ENCODE assay signal across 9 mouse cellular contexts in genomic region chr11:51644217-51644616, GRCm38 (mm10). TPM values are rescaled to one million over a fixed set of nuclear protein-coding genes. Genes with fewer than 3 reads are reported as not detected.
A peak's percentile ranks its signal among the peaks of the same experiment; 100 is the strongest.
DNase-seq lines count a peak whose midpoint lies in the region; ATAC-seq and TF ChIP-seq lines count a peak whose summit lies in the region.
"Had no signal": no experiment of that assay in that cellular context is flagged by ENCODE, and none has a peak within 500 bp of the region (broad histone marks: within the 10 kb centered on the region; RNA-seq: fewer than 3 reads in every experiment).

No protein-coding gene starts in this region.

- H3K4me3 ChIP-seq in liver, embryonic 15.5 days (replicated peaks), result no peak overlapping the region
- H3K4me3 ChIP-seq in liver, embryonic 12.5 days, result no peak overlapping the region
- H3K4me3 ChIP-seq in bone marrow macrophage, adult 2 months (ENCODE audit: insufficient read depth, low read length), result peak overlapping the region; percentile 23
- no peak overlapping the region for H3K4me3 ChIP-seq in limb, embryonic 13.5 days
- no peak overlapping the region for H3K4me3 ChIP-seq in kidney, adult 2 months (ENCODE audit: insufficient read depth, low read depth, low read length)
- H3K4me3 ChIP-seq: neural tube, embryonic 13.5 days had no signal

- H3K4me1 ChIP-seq in liver, embryonic 15.5 days (replicated peaks), result peaks cover 20% of the 10 kb centered on the region
- peaks cover 32% of the 10 kb centered on the region for H3K4me1 ChIP-seq in liver, embryonic 12.5 days
- peaks cover 17% of the 10 kb centered on the region for H3K4me1 ChIP-seq in bone marrow macrophage, adult 2 months (ENCODE audit: control insufficient read depth, insufficient read depth, low read length)
- H3K4me1 ChIP-seq in limb, embryonic 13.5 days, result peaks cover 30% of the 10 kb centered on the region
- H3K4me1 ChIP-seq in kidney, adult 2 months (ENCODE audit: control insufficient read depth, insufficient read depth, low read length), result peaks cover 15% of the 10 kb centered on the region; the same call in 1 of the 2 replicates

- TF ChIP-seq CTCF in bone marrow macrophage, adult 2 months (IDR thresholded peaks at IDR 0.05; ENCODE audit: low read depth, low read length), result no peak
- TF ChIP-seq CTCF in kidney, adult 2 months (conservative IDR thresholded peaks at IDR 0.05; ENCODE audit: insufficient read depth, insufficient read length, low read depth, low read length), result no peak

- H3K27me3 ChIP-seq in liver, embryonic 15.5 days, result peaks cover 47% of the 10 kb centered on the region
- peaks cover 40% of the 10 kb centered on the region for H3K27me3 ChIP-seq in liver, embryonic 12.5 days (replicated peaks)
- no peaks in the 10 kb centered on the region for H3K27me3 ChIP-seq in limb, embryonic 13.5 days
- H3K27me3 ChIP-seq in kidney, adult 2 months (replicated peaks; ENCODE audit: control insufficient read depth, insufficient read depth, low read length), result no peaks in the 10 kb centered on the region

- WGBS in liver, embryonic 15.5 days (ENCODE audit: insufficient replicate concordance), result 25% methylated on average over 16 of the region's 16 CpGs
- 40% methylated on average over 16 of the region's 16 CpGs for WGBS in liver, embryonic 12.5 days (ENCODE audit: insufficient replicate concordance)
- WGBS in limb, embryonic 13.5 days, result 69% methylated on average over 16 of the region's 16 CpGs
- WGBS in kidney, adult 2 months, result 87% methylated on average over 16 of the region's 16 CpGs

- peak; percentile 94 for DNase-seq in thymus, postnatal 0 days (ENCODE audit: low spot score)
- no peak for DNase-seq in layer of hippocampus, postnatal 10 days (ENCODE audit: low spot score in 2 of 2)
- DNase-seq in kidney, adult 2 months, result no peak
- DNase-seq: kidney, adult 9 months had no signal

- no peak for TF ChIP-seq POLR2A in bone marrow macrophage, adult 2 months (IDR thresholded peaks at IDR 0.05; ENCODE audit: borderline replicate concordance, low read depth, low read length)
- no peak for TF ChIP-seq POLR2A in kidney, adult 2 months (IDR thresholded peaks at IDR 0.05; ENCODE audit: low read depth, low read length)

- H3K36me3 ChIP-seq in liver, embryonic 15.5 days (replicated peaks), result no peaks in the 10 kb centered on the region
- peaks cover 2% of the 10 kb centered on the region; the same call in 1 of the 2 replicates for H3K36me3 ChIP-seq in liver, embryonic 12.5 days
- H3K36me3 ChIP-seq in limb, embryonic 13.5 days, result peaks cover 40% of the 10 kb centered on the region
- H3K36me3 ChIP-seq in kidney, adult 2 months (ENCODE audit: control insufficient read depth, insufficient read depth, low read length), result no peaks in the 10 kb centered on the region

- no peak overlapping the region for H3K9ac ChIP-seq in liver, embryonic 15.5 days
- no peak overlapping the region for H3K9ac ChIP-seq in liver, embryonic 12.5 days
- 0 out of 2 replicates have a peak overlapping the region, but pooled peaks have one; percentile 43 for H3K9ac ChIP-seq in limb, embryonic 13.5 days
- H3K9ac ChIP-seq: neural tube, embryonic 13.5 days had no signal

- H3K4me2 ChIP-seq in liver, embryonic 15.5 days, result peak overlapping the region; percentile 10; the same call in 1 of the 2 replicates
- H3K4me2 ChIP-seq in liver, embryonic 12.5 days, result no peak overlapping the region
- peak overlapping the region; percentile 23; the same call in 1 of the 2 replicates for H3K4me2 ChIP-seq in limb, embryonic 13.5 days (replicated peaks)
- H3K4me2 ChIP-seq: neural tube, embryonic 13.5 days had no signal

- H3K27ac ChIP-seq in liver, embryonic 15.5 days (replicated peaks), result 0 out of 2 replicates have a peak overlapping the region, but pooled peaks have one; percentile 19
- H3K27ac ChIP-seq in liver, embryonic 12.5 days, result no peak overlapping the region
- H3K27ac ChIP-seq in bone marrow macrophage, adult 2 months (ENCODE audit: insufficient read depth, low read depth, low read length), result peak overlapping the region; percentile 67
- H3K27ac ChIP-seq in limb, embryonic 13.5 days, result 0 out of 2 replicates have a peak overlapping the region, but pooled peaks have one; percentile 3
- no peak overlapping the region for H3K27ac ChIP-seq in kidney, adult 2 months (ENCODE audit: insufficient read depth, low read depth, low read length)
- H3K27ac ChIP-seq: neural tube, embryonic 13.5 days had no signal

- ATAC-seq in liver, embryonic 15.5 days (ENCODE audit: insufficient read depth), result no peak
- ATAC-seq in liver, embryonic 12.5 days, result no peak
- ATAC-seq in limb, embryonic 13.5 days (ENCODE audit: low FRiP score, low read depth), result no peak

- H3K9me3 ChIP-seq in liver, embryonic 15.5 days (replicated peaks), result no peaks in the 10 kb centered on the region
- no peaks in the 10 kb centered on the region for H3K9me3 ChIP-seq in liver, embryonic 12.5 days (replicated peaks)
- H3K9me3 ChIP-seq in limb, embryonic 13.5 days, result no peaks in the 10 kb centered on the region
- H3K9me3 ChIP-seq: neural tube, embryonic 13.5 days had no signal

RNA-seq across cellular contexts. Expression of gene N4bp3, which starts 6.4 kb away (rescaled TPM):
- polyA plus RNA-seq in liver, embryonic 15.5 days (2015; fragmentation: Nextera tagmentation; extraction: Ambion mirVana), result 2.9 TPM in 2 replicates
- 4.9 and 5.3 TPM in 2 replicates for polyA plus RNA-seq in liver, embryonic 12.5 days (2016; fragmentation: Nextera tagmentation; extraction: Ambion mirVana)
- 8.7 and 9.8 TPM in 2 replicates for polyA plus RNA-seq in bone marrow macrophage, adult 2 months (2012; ENCODE audit: insufficient read depth, insufficient read length, missing spikeins)
- polyA plus RNA-seq in limb, embryonic 13.5 days (2015; fragmentation: Nextera tagmentation; extraction: Ambion mirVana), result 31.1 and 32.4 TPM in 2 replicates
- polyA plus RNA-seq in thymus, postnatal 0 days (2015; fragmentation: Nextera tagmentation; extraction: Ambion mirVana), result 22.8 and 26.5 TPM in 2 replicates
- total RNA-seq in layer of hippocampus, postnatal 10 days (2021), result 10 to 100 TPM; 14.1 to 15.5 TPM
- polyA plus RNA-seq in kidney, adult 2 months (2012; rRNA removed), result 11.8 and 13.6 TPM in 2 replicates

RNA-seq across cellular contexts. Expression of gene D930048N14Rik, which starts 6.5 kb away (rescaled TPM):
- 0.36 and 0.60 TPM in 2 replicates for polyA plus RNA-seq in liver, embryonic 15.5 days (2015; fragmentation: Nextera tagmentation; extraction: Ambion mirVana)
- polyA plus RNA-seq in liver, embryonic 12.5 days (2016; fragmentation: Nextera tagmentation; extraction: Ambion mirVana), result 0.84 and 0.95 TPM in 2 replicates
- polyA plus RNA-seq in bone marrow macrophage, adult 2 months (2012; ENCODE audit: insufficient read depth, insufficient read length, missing spikeins), result 8.1 and 9.2 TPM in 2 replicates
- polyA plus RNA-seq in limb, embryonic 13.5 days (2015; fragmentation: Nextera tagmentation; extraction: Ambion mirVana), result 3.1 and 3.5 TPM in 2 replicates
- polyA plus RNA-seq in thymus, postnatal 0 days (2015; fragmentation: Nextera tagmentation; extraction: Ambion mirVana), result 1.8 TPM in 2 replicates
- 1 to 10 TPM in 1 of 2 experiments, under 1 TPM in 1; 0.98 to 1.3 TPM for total RNA-seq in layer of hippocampus, postnatal 10 days (2021)
- 10.7 and 13.7 TPM in 2 replicates for polyA plus RNA-seq in kidney, adult 2 months (2012; rRNA removed)

RNA-seq across cellular contexts. Expression of gene Rmnd5b, which starts 8.5 kb away (rescaled TPM):
- polyA plus RNA-seq in liver, embryonic 15.5 days (2015; fragmentation: Nextera tagmentation; extraction: Ambion mirVana), result 20.0 and 21.1 TPM in 2 replicates
- polyA plus RNA-seq in liver, embryonic 12.5 days (2016; fragmentation: Nextera tagmentation; extraction: Ambion mirVana), result 30.4 and 34.4 TPM in 2 replicates
- 42.4 and 43.7 TPM in 2 replicates for polyA plus RNA-seq in bone marrow macrophage, adult 2 months (2012; ENCODE audit: insufficient read depth, insufficient read length, missing spikeins)
- polyA plus RNA-seq in limb, embryonic 13.5 days (2015; fragmentation: Nextera tagmentation; extraction: Ambion mirVana), result 51.8 and 56.1 TPM in 2 replicates
- 62.4 and 66.1 TPM in 2 replicates for polyA plus RNA-seq in thymus, postnatal 0 days (2015; fragmentation: Nextera tagmentation; extraction: Ambion mirVana)
- total RNA-seq in layer of hippocampus, postnatal 10 days (2021), result 10 to 100 TPM; 54.8 to 55.1 TPM
- 46.6 and 52.9 TPM in 2 replicates for polyA plus RNA-seq in kidney, adult 2 months (2012; rRNA removed)

RNA-seq across cellular contexts. Expression of gene Nhp2, which starts 24.7 kb away (rescaled TPM):
- polyA plus RNA-seq in liver, embryonic 15.5 days (2015; fragmentation: Nextera tagmentation; extraction: Ambion mirVana), result 92.3 and 95.6 TPM in 2 replicates
- 217 and 228 TPM in 2 replicates for polyA plus RNA-seq in liver, embryonic 12.5 days (2016; fragmentation: Nextera tagmentation; extraction: Ambion mirVana)
- polyA plus RNA-seq in bone marrow macrophage, adult 2 months (2012; ENCODE audit: insufficient read depth, insufficient read length, missing spikeins), result 33.9 and 38.8 TPM in 2 replicates
- 129 and 141 TPM in 2 replicates for polyA plus RNA-seq in limb, embryonic 13.5 days (2015; fragmentation: Nextera tagmentation; extraction: Ambion mirVana)
- polyA plus RNA-seq in thymus, postnatal 0 days (2015; fragmentation: Nextera tagmentation; extraction: Ambion mirVana), result 196 and 207 TPM in 2 replicates
- 10 to 100 TPM; 56.9 to 60.4 TPM for total RNA-seq in layer of hippocampus, postnatal 10 days (2021)
- 44.6 and 49.8 TPM in 2 replicates for polyA plus RNA-seq in kidney, adult 2 months (2012; rRNA removed)

RNA-seq across cellular contexts. Expression of gene Hnrnpab, which starts 37.6 kb away (rescaled TPM):
- 171 and 173 TPM in 2 replicates for polyA plus RNA-seq in liver, embryonic 15.5 days (2015; fragmentation: Nextera tagmentation; extraction: Ambion mirVana)
- polyA plus RNA-seq in liver, embryonic 12.5 days (2016; fragmentation: Nextera tagmentation; extraction: Ambion mirVana), result 503 and 514 TPM in 2 replicates
- polyA plus RNA-seq in bone marrow macrophage, adult 2 months (2012; ENCODE audit: insufficient read depth, insufficient read length, missing spikeins), result 144 and 159 TPM in 2 replicates
- 415 TPM in 2 replicates for polyA plus RNA-seq in limb, embryonic 13.5 days (2015; fragmentation: Nextera tagmentation; extraction: Ambion mirVana)
- 505 and 542 TPM in 2 replicates for polyA plus RNA-seq in thymus, postnatal 0 days (2015; fragmentation: Nextera tagmentation; extraction: Ambion mirVana)
- total RNA-seq in layer of hippocampus, postnatal 10 days (2021), result 100 to 1,000 TPM; 238 to 239 TPM
- 116 and 138 TPM in 2 replicates for polyA plus RNA-seq in kidney, adult 2 months (2012; rRNA removed)

Comparison
In these comparisons a context has a peak if more than half of its experiments do, and no peak if none do; other contexts are left out.
1. H3K27ac ChIP-seq: peak in liver, embryonic 15.5 days (single experiment), bone marrow macrophage, adult 2 months (single experiment) and limb, embryonic 13.5 days (single experiment); none in liver, embryonic 12.5 days (single experiment) and kidney, adult 2 months (single experiment).